Mouse (Mus musculus) C2C12 (cell line): ENCODE measurements around the gene Ttc9.

ENCODE experiments used
- CTCF ChIP-seq: IDR thresholded peaks from one replicate; pipeline ENCODE4 v1.5.1; 2011; ENCODE audit not compliant: control insufficient read depth, insufficient read depth, insufficient read length
- USF1 ChIP-seq: IDR thresholded peaks from one replicate; pipeline ENCODE4 v1.6.1; 2011; ENCODE audit warnings: low read depth, mild to moderate bottlenecking, control low read depth, moderate library complexity

DNA sequence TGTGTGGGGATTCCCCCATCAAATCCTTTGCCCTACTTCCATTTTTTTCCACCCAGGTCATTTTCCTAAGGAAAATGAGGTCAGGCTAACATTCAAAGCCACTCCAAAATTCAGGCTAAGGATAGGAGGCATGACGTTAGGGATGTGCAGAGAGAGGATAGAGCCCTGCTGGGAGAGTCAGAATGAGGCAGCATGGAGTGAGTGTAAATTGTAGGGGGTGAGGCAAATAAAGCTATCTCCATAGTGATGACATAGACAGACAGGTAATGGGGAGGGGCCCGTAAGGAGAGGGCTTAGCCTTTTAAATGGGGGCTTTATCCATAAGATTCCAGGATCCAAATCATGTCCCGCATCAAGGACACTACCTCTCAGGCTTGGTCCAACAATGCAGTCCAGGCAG is 54.9 kb downstream of the Ttc9 start:
- TF ChIP-seq CTCF, result no peak
- no peak for TF ChIP-seq USF1
